Mouse (Mus musculus) cerebellum, adult 2 months (tissue): ENCODE results near the gene Cyp3a41b. TPM values are rescaled to one million over a fixed set of nuclear protein-coding genes. Genes with fewer than 3 reads are reported as not detected.
"Not testable (repeated sequence)": the region's sequence is repeated elsewhere in the genome, so short reads cannot be mapped to it uniquely, and the experiment has no call there.

Experiments
- DNase-seq, 2 experiments: peaks; one replicate each; pipeline ENCODE4 v3.0.0; 2021
- H3K27ac ChIP-seq: fragments of 200-500 bp; 2 replicates; pipeline ENCODE4 v1.5.1; 2012; ENCODE audit warnings: low read length, control low read depth, inconsistent platforms; ENCODE audit not compliant: insufficient read depth
- H3K27me3 ChIP-seq: fragments of 200-500 bp; 2 replicates; pipeline ENCODE4 v1.6.1; 2012; ENCODE audit warnings: inconsistent platforms, mild to moderate bottlenecking, low read length, moderate library complexity; ENCODE audit not compliant: control insufficient read depth, insufficient read depth
- H3K4me1 ChIP-seq: fragments of 200-500 bp; 2 replicates; pipeline ENCODE4 v1.6.1; 2011; ENCODE audit warnings: low read length; ENCODE audit not compliant: control insufficient read depth, insufficient read depth
- H3K4me3 ChIP-seq: fragments of 200-500 bp; replicated peaks from 2 replicates; pipeline ENCODE3; 2011; ENCODE audit warnings: mild to moderate bottlenecking, low read depth, low read length, control low read depth; ENCODE audit not compliant: insufficient read depth
- WGBS: fragments of 180-500 bp; shearing (Covaris S2); methylation state at CpG from one replicate; pipeline ENCODE4 v1.1.7; 2018; 5-methylcytosine and 5-hydroxymethylcytosine counted together
- polyA plus RNA-seq: library from polyadenylated mRNA; depleted of rRNA; stranded (reverse); fragments of >200 nt; gene quantifications from 2 replicates; pipeline ENCODE4 v1.2.3, GENCODE M21; 2012; rRNA removed

Gene Cyp3a41b
- polyA plus RNA-seq, result not detected in 2 replicates

GRCm38 (mm10) chr5:145584630-145585029 lies at the start of gene Cyp3a41b:
Gene Cyp3a41b, minus strand, starts transcription at chr5:145584730.
- not testable (repeated sequence) for H3K27ac ChIP-seq, H3K4me3 ChIP-seq, DNase-seq, H3K4me1 ChIP-seq, H3K27me3 ChIP-seq
- 65% methylated on average over 1 of the region's 2 CpGs for WGBS

DNA sequence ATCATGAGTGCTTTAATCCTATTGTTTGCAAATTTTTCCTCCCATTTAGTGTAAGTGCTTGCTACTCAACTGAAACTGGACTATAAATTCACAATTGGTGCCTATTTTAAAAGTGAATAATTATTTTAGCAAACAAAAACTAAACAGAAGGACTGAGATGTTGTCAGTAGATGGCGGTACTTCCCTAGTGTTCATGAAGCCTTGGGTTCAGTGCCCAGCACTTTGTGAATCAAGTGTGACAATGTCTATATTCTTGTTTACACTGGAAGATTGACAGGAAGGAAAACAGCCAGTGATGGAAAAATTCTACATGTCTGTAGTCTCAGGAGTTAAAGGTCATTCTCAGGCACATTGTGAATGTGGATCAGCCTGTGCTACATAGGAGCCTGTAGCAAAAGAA lies 47.8 kb upstream of the Cyp3a41b start:
- not testable (repeated sequence) for H3K4me3 ChIP-seq, H3K27ac ChIP-seq, H3K27me3 ChIP-seq, DNase-seq, H3K4me1 ChIP-seq
- WGBS, result 88% methylated on average over 1 of the region's 1 CpGs

- not testable (repeated sequence) for H3K4me1 ChIP-seq, H3K27me3 ChIP-seq, DNase-seq, H3K4me3 ChIP-seq, H3K27ac ChIP-seq
- WGBS, result 96% methylated on average over 1 of the region's 1 CpGs
Measured at GRCm38 (mm10) chr5:145604891-145605290, 20.4 kb upstream of the Cyp3a41b start.

DNA sequence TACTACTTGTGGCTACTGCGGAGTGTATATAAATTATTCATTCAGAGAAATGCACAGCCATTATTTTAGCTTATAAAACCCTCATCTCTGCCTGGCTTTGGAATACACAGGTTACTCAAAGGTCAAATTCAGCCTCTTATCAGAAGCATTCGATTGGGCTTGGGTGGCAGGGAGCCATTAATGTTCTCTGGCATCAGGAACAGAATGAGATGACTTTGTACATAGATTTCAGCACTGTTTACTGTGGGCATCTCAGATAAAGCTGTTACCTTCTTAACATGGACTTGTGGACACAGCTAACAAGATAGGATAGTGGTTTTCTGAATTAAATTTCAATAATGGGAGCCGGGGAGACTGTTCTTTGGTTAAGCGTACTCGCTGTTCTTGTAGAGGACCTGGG lies 13.3 kb upstream of the Cyp3a41b start:
- not testable (repeated sequence) for H3K4me3 ChIP-seq, H3K27ac ChIP-seq, DNase-seq, H3K4me1 ChIP-seq, H3K27me3 ChIP-seq
- WGBS, result 71% methylated on average over 5 of the region's 5 CpGs

GRCm38 (mm10) chr5:145577321-145577720 lies 7.2 kb downstream of the Cyp3a41b start:
- WGBS, result 25% methylated on average over 1 of the region's 1 CpGs
- not testable (repeated sequence) for DNase-seq, H3K4me3 ChIP-seq, H3K27me3 ChIP-seq, H3K27ac ChIP-seq, H3K4me1 ChIP-seq

- DNase-seq, H3K27me3 ChIP-seq, H3K4me1 ChIP-seq, H3K27ac ChIP-seq, H3K4me3 ChIP-seq: not testable (repeated sequence)
- 81% methylated on average over 4 of the region's 4 CpGs for WGBS
Measured at GRCm38 (mm10) chr5:145575660-145576059, 8.9 kb downstream of the Cyp3a41b start.

- 76% methylated on average over 2 of the region's 2 CpGs for WGBS
Measured at GRCm38 (mm10) chr5:145571922-145572321, 12.6 kb downstream of the Cyp3a41b start.

More at GRCm38 (mm10) chr5:145571922-145572321, 12.6 kb downstream of the Cyp3a41b start:
- H3K4me3 ChIP-seq, DNase-seq, H3K27me3 ChIP-seq, H3K4me1 ChIP-seq, H3K27ac ChIP-seq: not testable (repeated sequence)

Other genes with a start within 250 kb of the Cyp3a41b start
- 0.15 TPM in 1 of 2 replicates, not detected in the other for gene Cyp3a57, start 239.5 kb downstream of the Cyp3a41b start, polyA plus RNA-seq
- gene Cyp3a16, start 115.0 kb downstream of the Cyp3a41b start, polyA plus RNA-seq, result not detected in 2 replicates
- gene Cyp3a41a, start 135.4 kb upstream of the Cyp3a41b start, polyA plus RNA-seq, result not detected in 2 replicates
- not detected in 2 replicates for gene Cyp3a44, start 221.1 kb upstream of the Cyp3a41b start, polyA plus RNA-seq